Mouse (Mus musculus) bone marrow macrophage, adult 2 months (primary cell): ENCODE measurements around the gene Gm49366. TPM values are rescaled to one million over a fixed set of nuclear protein-coding genes. Genes with fewer than 3 reads are reported as not detected.
"Not testable (repeated sequence)": the region's sequence is repeated elsewhere in the genome, so short reads cannot be mapped to it uniquely, and the experiment has no call there.

Source experiments
- H3K27ac ChIP-seq: 2 replicates; pipeline ENCODE4 v1.5.1; 2012; ENCODE audit warnings: low read depth, low read length; ENCODE audit not compliant: insufficient read depth
- H3K4me1 ChIP-seq: 2 replicates; pipeline ENCODE4 v1.6.1; 2012; ENCODE audit warnings: low read length; ENCODE audit not compliant: control insufficient read depth, insufficient read depth
- H3K4me3 ChIP-seq: 2 replicates; pipeline ENCODE4 v1.5.1; 2012; ENCODE audit warnings: mild to moderate bottlenecking, low read length, moderate library complexity; ENCODE audit not compliant: insufficient read depth
- CTCF ChIP-seq: IDR thresholded peaks from 2 replicates; pipeline ENCODE4 v1.5.1; 2012; ENCODE audit warnings: low read depth, mild to moderate bottlenecking, low read length, moderate library complexity
- POLR2A ChIP-seq: IDR thresholded peaks from 2 replicates; pipeline ENCODE4 v1.6.1; 2012; ENCODE audit warnings: mild to moderate bottlenecking, low read depth, low read length, borderline replicate concordance
- polyA plus RNA-seq: library from polyadenylated mRNA; stranded (reverse); fragments of >200 nt; gene quantifications from 2 replicates; pipeline ENCODE4 v1.2.4, GENCODE M21; 2012; ENCODE audit not compliant: missing spikeins, insufficient read depth, insufficient read length

Gm49366 gene
- polyA plus RNA-seq, 1 experiment: not detected

DNA sequence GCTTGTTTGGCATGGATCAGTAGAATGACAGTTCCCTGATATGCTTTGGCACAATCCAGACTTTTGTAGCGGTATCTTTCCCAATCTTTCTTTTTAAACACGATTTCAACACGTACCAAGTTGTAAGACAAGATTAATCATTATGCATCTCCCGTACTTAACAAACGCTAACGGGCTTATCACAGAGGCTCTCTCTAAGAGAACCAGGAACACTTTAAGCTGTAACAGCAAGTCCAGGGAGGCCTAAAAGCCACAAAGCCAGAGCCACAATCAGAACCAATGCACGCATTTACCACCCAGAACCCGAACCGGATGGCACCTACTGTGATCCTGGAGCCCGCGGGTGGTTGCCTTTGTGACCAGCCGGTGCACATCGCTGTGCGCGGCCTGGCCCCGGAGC, 14.4 kb downstream of the Gm49366 start:
- TF ChIP-seq POLR2A (no peak), CTCF (no peak)
- Histone ChIP-seq H3K4me3 (peak overlapping the region; percentile 52), H3K4me1 (peaks cover 2% of the 10 kb centered on the region; the same call in 1 of the 2 replicates), H3K27ac (no peak overlapping the region)

- peak overlapping the region; percentile 52 for H3K4me3 ChIP-seq
- H3K27ac ChIP-seq: no peak overlapping the region
- TF ChIP-seq CTCF (no peak), POLR2A (no peak)
- H3K4me1 ChIP-seq: peaks cover 2% of the 10 kb centered on the region; the same call in 1 of the 2 replicates
Measured at GRCm38 (mm10) chr12:84053679-84054391, 15.1 kb downstream of the Gm49366 start.

DNA sequence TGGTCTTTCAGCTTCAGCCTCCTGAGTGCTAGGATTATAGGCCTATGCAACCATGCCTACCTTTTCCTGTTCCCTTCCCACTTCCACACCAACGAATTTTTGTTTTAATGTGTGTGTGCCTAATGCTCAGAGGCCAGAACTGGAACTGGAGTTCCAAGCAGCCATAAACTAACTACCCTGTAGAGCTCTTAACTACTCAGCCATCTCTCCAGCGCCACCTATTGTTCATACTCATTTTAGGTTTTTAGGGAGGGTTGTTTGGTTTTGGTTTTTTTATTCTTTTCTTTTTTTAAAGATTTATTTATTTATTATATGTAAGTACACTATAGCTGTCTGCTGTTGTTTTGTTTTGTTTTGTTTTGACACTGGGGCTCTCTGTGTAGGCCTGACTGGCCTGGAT, 22.2 kb downstream of the Gm49366 start:
- TF ChIP-seq POLR2A (no peak), CTCF (no peak)
- Histone ChIP-seq H3K27ac (no peak overlapping the region), H3K4me3 (no peak overlapping the region), H3K4me1 (no peaks in the 10 kb centered on the region)

- H3K4me3 ChIP-seq: no peak overlapping the region
- H3K27ac ChIP-seq: no peak overlapping the region
- TF ChIP-seq CTCF (no peak), POLR2A (no peak)
- H3K4me1 ChIP-seq: no peaks in the 10 kb centered on the region
Measured at GRCm38 (mm10) chr12:84062336-84062735, 23.6 kb downstream of the Gm49366 start.

- Histone ChIP-seq H3K27ac (no peak overlapping the region), H3K4me1 (no peaks in the 10 kb centered on the region), H3K4me3 (no peak overlapping the region)
- TF ChIP-seq CTCF (peak; percentile 42; the same call in 1 of the 2 replicates), POLR2A (no peak)
Measured at GRCm38 (mm10) chr12:84063228-84063627, 24.5 kb downstream of the Gm49366 start.

GRCm38 (mm10) chr12:84063833-84064232, 25.1 kb downstream of the Gm49366 start:
- H3K27ac ChIP-seq: no peak overlapping the region
- H3K4me3 ChIP-seq: no peak overlapping the region
- H3K4me1 ChIP-seq: no peaks in the 10 kb centered on the region
- TF ChIP-seq POLR2A (no peak), CTCF (no peak)

- Histone ChIP-seq H3K4me1 (no peaks in the 10 kb centered on the region), H3K27ac (no peak overlapping the region), H3K4me3 (no peak overlapping the region)
- TF ChIP-seq CTCF (no peak), POLR2A (no peak)
Measured at GRCm38 (mm10) chr12:84064621-84065020, 25.9 kb downstream of the Gm49366 start.

DNA sequence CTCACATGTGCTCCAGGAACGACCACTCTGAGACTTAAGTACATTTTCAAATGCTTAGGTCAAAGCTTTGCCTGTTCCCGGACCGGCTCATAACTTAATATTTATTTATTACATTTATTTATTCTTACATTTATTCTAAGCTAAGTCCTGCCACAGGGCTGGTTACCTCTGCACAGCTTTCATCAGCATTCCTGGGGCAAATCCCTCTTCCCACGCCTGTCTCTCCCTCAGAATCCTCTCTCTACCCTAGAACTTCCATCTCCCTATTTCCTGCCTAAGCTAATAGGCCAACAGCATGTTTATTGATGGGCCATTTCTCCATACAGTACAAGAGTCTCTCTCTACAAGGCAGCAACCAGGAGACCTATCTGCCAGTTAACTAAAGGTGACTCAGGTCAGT, 29.0 kb downstream of the Gm49366 start:
- TF ChIP-seq CTCF (no peak), POLR2A (no peak)
- Histone ChIP-seq H3K27ac (no peak overlapping the region), H3K4me1 (no peaks in the 10 kb centered on the region), H3K4me3 (no peak overlapping the region)

GRCm38 (mm10) chr12:84068296-84068695, 29.6 kb downstream of the Gm49366 start:
- TF ChIP-seq CTCF (no peak), POLR2A (no peak)
- no peak overlapping the region for H3K4me3 ChIP-seq
- H3K4me1 ChIP-seq: no peaks in the 10 kb centered on the region
- no peak overlapping the region for H3K27ac ChIP-seq

- H3K4me1 ChIP-seq: no peaks in the 10 kb centered on the region
- TF ChIP-seq POLR2A (no peak), CTCF (no peak)
- H3K4me3 ChIP-seq: peak within 1 kb of the TSS; percentile 38
- no peak within 1 kb of the TSS for H3K27ac ChIP-seq
Measured at GRCm38 (mm10) chr12:84068986-84069385, 30.3 kb downstream of the Gm49366 start, which contains the start of gene Acot5. Gene Acot5, plus strand, starts transcription at chr12:84069325.

- peak overlapping the region; percentile 38 for H3K4me3 ChIP-seq
- H3K27ac ChIP-seq, H3K4me1 ChIP-seq: not testable (repeated sequence)
Measured at GRCm38 (mm10) chr12:84069582-84069981, 30.8 kb downstream of the Gm49366 start.
